Mouse (Mus musculus) cerebellum, adult 2 months (tissue): ENCODE results near the gene Hdgfl3.

Experiments
- CTCF ChIP-seq: fragments of 200-500 bp; IDR thresholded peaks from 2 replicates; pipeline ENCODE4 v1.5.1; 2011; ENCODE audit warnings: low read depth, mild to moderate bottlenecking, control low read depth, low read length, moderate library complexity, borderline replicate concordance; ENCODE audit not compliant: insufficient read depth
- POLR2A ChIP-seq: fragments of 200-500 bp; IDR thresholded peaks from 2 replicates; pipeline ENCODE4 v1.6.1; 2011; ENCODE audit warnings: low read length, control low read depth, borderline replicate concordance; ENCODE audit not compliant: insufficient read depth

DNA sequence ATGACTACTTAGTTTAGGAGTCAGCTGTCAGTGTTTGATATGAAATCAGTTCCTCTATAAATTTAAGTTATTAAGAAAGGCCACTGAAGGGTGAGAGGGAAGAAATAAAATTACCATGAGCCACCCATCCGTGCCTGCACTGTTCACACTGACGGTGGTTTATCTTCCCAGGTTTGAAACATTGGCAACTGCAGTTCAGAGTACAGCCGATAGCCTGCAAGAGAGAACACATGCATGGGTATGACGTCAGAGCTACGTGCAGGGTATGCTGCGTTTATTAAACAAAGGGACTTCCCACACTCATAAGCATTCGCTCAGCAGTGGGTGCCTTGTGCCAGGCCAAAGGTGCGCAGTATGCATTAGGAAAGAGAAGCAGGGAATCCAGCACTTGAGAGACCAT is 44.0 kb upstream of the Hdgfl3 start:
- TF ChIP-seq CTCF = no peak
- no peak for TF ChIP-seq POLR2A
